Mouse (Mus musculus) MEL (cell line): ENCODE results near the gene Fgd3. TPM values are rescaled to one million over a fixed set of nuclear protein-coding genes. Genes with fewer than 3 reads are reported as not detected.

Experiments used
- DNase-seq: peaks from one replicate; pipeline ENCODE4 v3.0.0; 2011; ENCODE audit warnings: low read depth, low spot score
- H3K27ac ChIP-seq: 2 replicates; pipeline ENCODE4 v1.5.1; 2012; ENCODE audit warnings: low read depth, mild to moderate bottlenecking, control low read depth, low read length, moderate library complexity; ENCODE audit not compliant: control insufficient read depth
- H3K27me3 ChIP-seq, 2 experiments: fragments of 150-350 bp in 1 of 2; sonication (generic) in 1 of 2; 2 replicates each; pipeline ENCODE4 v1.6.1; 2012; ENCODE audit warnings: low read length in 2 of 2, mild to moderate bottlenecking in 2 of 2, improper control_type of control experiment in 1 of 2, moderate library complexity in 1 of 2; ENCODE audit not compliant: insufficient read depth in 2 of 2, control insufficient read depth in 1 of 2
- H3K36me3 ChIP-seq, 2 experiments: 2 replicates each; pipeline ENCODE4 v1.6.1; 2012 to 2014; ENCODE audit warnings: low read length in 2 of 2, improper control_type of control experiment in 1 of 2, inconsistent platforms in 1 of 2, mild to moderate bottlenecking in 1 of 2; ENCODE audit not compliant: insufficient read depth in 2 of 2, control insufficient read depth in 1 of 2
- H3K4me1 ChIP-seq, 2 experiments: fragments of 150-350 bp in 1 of 2; sonication (generic) in 1 of 2; 2 replicates each; pipeline ENCODE4 v1.6.1; 2012; ENCODE audit warnings: low read length in 2 of 2, improper control_type of control experiment in 1 of 2, mild to moderate bottlenecking in 1 of 2; ENCODE audit not compliant: insufficient read depth in 2 of 2, control insufficient read depth in 1 of 2
- H3K4me3 ChIP-seq, 2 experiments: fragments of 150-350 bp in 1 of 2; sonication (generic) in 1 of 2; 2 replicates each; pipeline ENCODE4 v1.5.1; 2012; ENCODE audit warnings: low read depth in 2 of 2, low read length in 2 of 2, mild to moderate bottlenecking in 2 of 2, moderate library complexity in 2 of 2, control low read depth in 1 of 2, improper control_type of control experiment in 1 of 2; ENCODE audit not compliant: control insufficient read depth in 1 of 2, insufficient read depth in 1 of 2
- H3K79me2 ChIP-seq: 2 replicates; pipeline ENCODE4 v1.6.1; 2012; ENCODE audit warnings: mild to moderate bottlenecking, low read length, moderate library complexity; ENCODE audit not compliant: control insufficient read depth, poor library complexity, insufficient read depth
- H3K9ac ChIP-seq: 2 replicates; pipeline ENCODE4 v1.6.1; 2012; ENCODE audit warnings: low read depth, mild to moderate bottlenecking, control low read depth, low read length, moderate library complexity; ENCODE audit not compliant: control insufficient read depth, poor library complexity, severe bottlenecking
- H3K9me3 ChIP-seq: fragments of 150-350 bp; sonication (generic); replicated peaks from 2 replicates; pipeline ENCODE4 v1.6.1; 2012; ENCODE audit warnings: mild to moderate bottlenecking, low read length, improper control_type of control experiment, moderate library complexity; ENCODE audit not compliant: insufficient read depth
- CHD1 ChIP-seq: IDR thresholded peaks from 2 replicates; pipeline ENCODE4 v1.6.1; 2012; ENCODE audit warnings: low read depth, mild to moderate bottlenecking, inconsistent platforms, low read length, improper control_type of control experiment
- CTCF ChIP-seq, 3 experiments: IDR thresholded peaks in 2 of 3; conservative IDR thresholded peaks in 1 of 3; 2 replicates each; pipeline ENCODE4 v1.5.1; 2011 to 2012; ENCODE audit warnings: low read length in 3 of 3, low read depth in 2 of 3, mild to moderate bottlenecking in 2 of 3, improper control_type of control experiment in 1 of 3, inconsistent platforms in 1 of 3, mixed read lengths in 1 of 3, moderate library complexity in 1 of 3; ENCODE audit not compliant: control insufficient read depth in 1 of 3, insufficient read depth in 1 of 3, poor library complexity in 1 of 3, severe bottlenecking in 1 of 3
- E2F4 ChIP-seq: IDR thresholded peaks from 2 replicates; pipeline ENCODE4 v1.6.1; 2011; ENCODE audit warnings: low read depth, low read length, improper control_type of control experiment, borderline replicate concordance
- ELF1 ChIP-seq: IDR thresholded peaks from 2 replicates; pipeline ENCODE4 v1.6.1; 2014; ENCODE audit warnings: low read depth, mild to moderate bottlenecking, inconsistent platforms, low read length, improper control_type of control experiment, moderate library complexity
- EP300 ChIP-seq, 2 experiments: IDR thresholded peaks; 2 replicates each; pipeline ENCODE4 v1.6.1; 2011; ENCODE audit warnings: improper control_type of control experiment in 2 of 2, low read length in 2 of 2, low read depth in 1 of 2, mild to moderate bottlenecking in 1 of 2
- ETS1 ChIP-seq: IDR thresholded peaks from 2 replicates; pipeline ENCODE4 v1.6.1; 2012; ENCODE audit warnings: low read depth, mild to moderate bottlenecking, inconsistent platforms, low read length, improper control_type of control experiment, moderate library complexity
- GABPA ChIP-seq: IDR thresholded peaks from 2 replicates; pipeline ENCODE4 v1.6.1; 2012; ENCODE audit warnings: low read depth, mild to moderate bottlenecking, inconsistent platforms, low read length, improper control_type of control experiment, moderate library complexity
- GATA1 ChIP-seq: IDR thresholded peaks from 2 replicates; pipeline ENCODE4 v1.6.1; 2011; ENCODE audit warnings: low read depth, low read length, improper control_type of control experiment
- JUND ChIP-seq: IDR thresholded peaks from 2 replicates; pipeline ENCODE4 v1.6.1; 2011; ENCODE audit warnings: low read depth, mild to moderate bottlenecking, improper control_type of control experiment, low read length
- KAT2A ChIP-seq: conservative IDR thresholded peaks from 2 replicates; pipeline ENCODE4 v1.6.1; 2012; ENCODE audit warnings: low read depth, low read length, improper control_type of control experiment, inconsistent platforms
- MXI1 ChIP-seq: IDR thresholded peaks from 2 replicates; pipeline ENCODE4 v1.6.1; 2011; ENCODE audit warnings: mild to moderate bottlenecking, low read depth, low read length, improper control_type of control experiment
- MYB ChIP-seq: IDR thresholded peaks from 2 replicates; pipeline ENCODE4 v1.6.1; 2011; ENCODE audit warnings: mild to moderate bottlenecking, low read depth, low read length, improper control_type of control experiment
- MYC ChIP-seq: IDR thresholded peaks from 2 replicates; pipeline ENCODE4 v1.6.1; 2011; ENCODE audit warnings: low read depth, mild to moderate bottlenecking, low read length, improper control_type of control experiment, moderate library complexity
- NRF1 ChIP-seq: IDR thresholded peaks from 2 replicates; pipeline ENCODE4 v1.6.1; 2014; ENCODE audit warnings: low read depth, mild to moderate bottlenecking, inconsistent platforms, low read length, improper control_type of control experiment, moderate library complexity; ENCODE audit not compliant: poor library complexity, insufficient read depth, severe bottlenecking
- POLR2A ChIP-seq, 2 experiments: IDR thresholded peaks; 2 replicates each; pipeline ENCODE4 v1.6.1; 2011 to 2012; ENCODE audit warnings: low read length in 2 of 2, mild to moderate bottlenecking in 2 of 2, control low read depth in 1 of 2, improper control_type of control experiment in 1 of 2, low read depth in 1 of 2, moderate library complexity in 1 of 2; ENCODE audit not compliant: control insufficient read depth in 1 of 2, insufficient read depth in 1 of 2, poor library complexity in 1 of 2
- RAD21 ChIP-seq: IDR thresholded peaks from 2 replicates; pipeline ENCODE4 v1.6.1; 2011; ENCODE audit warnings: mild to moderate bottlenecking, low read depth, low read length, improper control_type of control experiment
- SIN3A ChIP-seq: IDR thresholded peaks from 2 replicates; pipeline ENCODE4 v1.6.1; 2012; ENCODE audit warnings: low read length, improper control_type of control experiment, inconsistent platforms
- SMC3 ChIP-seq: IDR thresholded peaks from 2 replicates; pipeline ENCODE4 v1.6.1; 2011; ENCODE audit warnings: low read depth, low read length, improper control_type of control experiment
- TAL1 ChIP-seq: IDR thresholded peaks from 2 replicates; pipeline ENCODE4 v1.6.1; 2012; ENCODE audit warnings: mild to moderate bottlenecking, inconsistent platforms, low read length, moderate library complexity, mixed read lengths
- TBP ChIP-seq: IDR thresholded peaks from 2 replicates; pipeline ENCODE4 v1.8.0; 2011; ENCODE audit warnings: low read depth, low read length, improper control_type of control experiment
- TCF12 ChIP-seq: IDR thresholded peaks from 2 replicates; pipeline ENCODE4 v1.6.1; 2014; ENCODE audit warnings: low read depth, mild to moderate bottlenecking, inconsistent platforms, low read length, improper control_type of control experiment, moderate library complexity
- UBTF ChIP-seq: IDR thresholded peaks from 2 replicates; pipeline ENCODE4 v1.6.1; 2012; ENCODE audit warnings: low read depth, mild to moderate bottlenecking, inconsistent platforms, low read length, improper control_type of control experiment, moderate library complexity, borderline replicate concordance; ENCODE audit not compliant: insufficient read depth
- ZC3H11A ChIP-seq: IDR thresholded peaks from 2 replicates; pipeline ENCODE4 v1.6.1; 2012; ENCODE audit warnings: low read depth, mild to moderate bottlenecking, inconsistent platforms, low read length, improper control_type of control experiment
- ZMIZ1 ChIP-seq: IDR thresholded peaks from 2 replicates; pipeline ENCODE4 v1.6.1; 2012; ENCODE audit warnings: low read depth, mild to moderate bottlenecking, inconsistent platforms, low read length, improper control_type of control experiment, moderate library complexity
- ZNF384 ChIP-seq: IDR thresholded peaks from 2 replicates; pipeline ENCODE4 v1.6.1; 2012; ENCODE audit warnings: low read depth, mild to moderate bottlenecking, inconsistent platforms, low read length, improper control_type of control experiment
- polyA plus RNA-seq, 2 experiments: library from polyadenylated mRNA; stranded (reverse) in 1 of 2; unstranded in 1 of 2; fragments of >175 nt in 1 of 2; fragments of >200 nt in 1 of 2; gene quantifications; 2 replicates each; pipeline versions ENCODE4 v1.2.1 to v1.2.4; 2012; ENCODE audit warnings: low replicate concordance in 2 of 2, low read depth in 1 of 2; ENCODE audit not compliant: insufficient read length in 2 of 2, insufficient read depth in 1 of 2, missing spikeins in 1 of 2
- total RNA-seq: library from RNA; depleted of rRNA; stranded (reverse); fragments of 300-350 nt; gene quantifications from 2 replicates; pipeline ENCODE4 v1.2.3, GENCODE M21; 2012

Gene Fgd3
- total and polyA plus RNA-seq, 3 experiments = 5.0 to 6.9 TPM; not detected in 1

GRCm38 (mm10) chr13:49291398-49291797 lies 28.7 kb downstream of the Fgd3 start:
- DNase-seq = peak; percentile 66
- Histone ChIP-seq H3K27ac (no peak overlapping the region), H3K9me3 (no peaks in the 10 kb centered on the region), H3K79me2 (no peaks in the 10 kb centered on the region), H3K9ac (no peak overlapping the region), H3K4me3 (no peak overlapping the region), H3K4me1 (0 out of 4 replicates have a peak, but pooled peaks cover 0 to 3% of the 10 kb centered on the region in 2 experiments), H3K27me3 (no peaks in the 10 kb centered on the region), H3K36me3 (peaks cover 0 to 4% of the 10 kb centered on the region in 2 experiments; a peak in 2 of 4 replicates)
- TF ChIP-seq GATA1 = no peak
- TF ChIP-seq CHD1 = no peak
- TF ChIP-seq MXI1 = no peak
- TF ChIP-seq MYC = no peak
- TF ChIP-seq NRF1 = no peak
- no peak for TF ChIP-seq ZMIZ1
- no peak for TF ChIP-seq MYB
- TF ChIP-seq POLR2A (IDR thresholded peaks at IDR 0.05; ENCODE audit: control insufficient read depth in 1 of 2, insufficient read depth in 1 of 2, low read depth in 1 of 2, low read length in 2 of 2, poor library complexity in 1 of 2) = no peak
- TF ChIP-seq TAL1 = no peak
- TF ChIP-seq ZNF384 = no peak
- TF ChIP-seq GABPA = no peak
- TF ChIP-seq KAT2A = no peak
- peak; percentile 73 to 92 (median 75) for TF ChIP-seq CTCF (IDR thresholded peaks at IDR 0.05 in 2 of 3, conservative IDR thresholded peaks at IDR 0.05 in 1 of 3; ENCODE audit: control insufficient read depth in 1 of 3, insufficient read depth in 1 of 3, low read depth in 2 of 3, low read length in 3 of 3, poor library complexity in 1 of 3, severe bottlenecking in 1 of 3)
- TF ChIP-seq ZC3H11A = peak; percentile 26; the same call in 1 of the 2 replicates
- TF ChIP-seq ELF1 = no peak
- TF ChIP-seq UBTF = no peak
- no peak for TF ChIP-seq TBP
- TF ChIP-seq JUND = no peak
- TF ChIP-seq SIN3A = no peak
- TF ChIP-seq TCF12 = no peak
- TF ChIP-seq SMC3 = peak; percentile 69
- peak; percentile 42 for TF ChIP-seq RAD21
- no peak for TF ChIP-seq ETS1
- TF ChIP-seq EP300 (IDR thresholded peaks at IDR 0.05; ENCODE audit: low read depth in 1 of 2, low read length in 2 of 2) = no peak
- no peak for TF ChIP-seq E2F4
